Mouse (Mus musculus) bone marrow, adult 2 months (tissue): ENCODE data around the gene Emx2.

Experiments used
- CTCF ChIP-seq: fragments of 200-500 bp; IDR thresholded peaks from 2 replicates; pipeline ENCODE4 v1.5.1; 2011; ENCODE audit warnings: low read length, control low read depth; ENCODE audit not compliant: control insufficient read depth, insufficient read depth
- POLR2A ChIP-seq: fragments of 200-500 bp; IDR thresholded peaks from 2 replicates; pipeline ENCODE4 v1.6.1; 2011; ENCODE audit warnings: low read depth, mild to moderate bottlenecking, control low read depth, low read length, borderline replicate concordance; ENCODE audit not compliant: control insufficient read depth

DNA sequence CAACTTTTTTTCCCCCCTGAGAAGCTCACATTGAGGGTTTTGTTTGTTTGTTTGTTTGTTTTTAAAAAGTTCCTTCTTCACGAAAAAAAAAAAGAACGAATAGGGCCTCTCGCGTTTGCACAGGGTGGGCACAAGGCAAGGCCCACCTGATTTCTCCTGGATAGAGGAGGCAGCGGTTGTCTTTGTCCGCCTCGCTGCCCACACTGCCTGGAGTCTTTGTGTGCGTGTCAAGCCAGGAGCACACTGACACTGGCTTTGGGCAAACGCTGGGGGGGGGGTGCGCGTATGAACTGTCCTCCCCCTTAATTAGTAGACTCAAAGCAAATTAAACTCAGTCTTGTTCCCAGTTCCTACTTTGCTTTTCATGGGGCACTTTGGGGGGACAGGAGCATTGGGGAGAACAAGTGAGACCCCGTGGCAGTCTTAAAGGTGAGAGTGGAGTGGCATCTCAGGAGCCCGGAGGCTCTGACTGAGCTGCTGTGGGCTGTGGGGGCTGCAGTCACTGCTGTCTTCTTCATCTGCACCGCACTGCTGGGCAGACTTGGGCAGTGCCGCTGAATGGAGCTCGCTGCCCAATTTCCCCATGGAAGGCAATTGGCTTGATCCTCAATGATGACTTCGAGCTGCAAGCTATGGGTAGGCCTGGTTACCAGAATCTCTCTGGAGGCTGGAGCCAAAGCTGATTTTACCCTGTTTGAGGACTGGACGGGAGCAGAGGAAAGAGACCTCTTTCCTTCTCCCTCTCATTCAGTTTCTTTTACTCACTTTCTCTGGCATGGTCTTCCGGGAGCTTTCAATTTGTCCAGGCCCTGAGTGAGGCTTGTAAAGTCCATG is 4.5 kb downstream of the Emx2 start:
- TF ChIP-seq CTCF (no peak), POLR2A (no peak)
